Mouse (Mus musculus) embryonic facial prominence, embryonic 14.5 days (tissue): ENCODE measurements around the gene Tsr2. TPM values are rescaled to one million over a fixed set of nuclear protein-coding genes. Genes with fewer than 3 reads are reported as not detected.

ENCODE experiments used
- polyA plus RNA-seq: library from polyadenylated mRNA; unstranded; fragments of >200 nt; fragmentation: Nextera tagmentation; extraction: Ambion mirVana; gene quantifications from 2 replicates; pipeline ENCODE4 v1.2.1, GENCODE M21; 2014

Gene Tsr2
- polyA plus RNA-seq, 1 experiment from 2014 or later: 35.8 TPM

Other genes with a start within 250 kb of the Tsr2 start
- 24.0 and 24.7 TPM in 2 replicates for gene Gnl3l, start 79.2 kb downstream of the Tsr2 start, polyA plus RNA-seq
- 11.9 and 13.2 TPM in 2 replicates for gene Fgd1, start 50.4 kb downstream of the Tsr2 start, polyA plus RNA-seq
- 2.7 and 3.6 TPM in 2 replicates for gene Wnk3, start 101.5 kb upstream of the Tsr2 start, polyA plus RNA-seq
- gene Fam120c, start 247.6 kb upstream of the Tsr2 start, polyA plus RNA-seq: 6.0 and 6.2 TPM in 2 replicates